Mouse (Mus musculus): ENCODE results near the gene Arhgef11.

DNA sequence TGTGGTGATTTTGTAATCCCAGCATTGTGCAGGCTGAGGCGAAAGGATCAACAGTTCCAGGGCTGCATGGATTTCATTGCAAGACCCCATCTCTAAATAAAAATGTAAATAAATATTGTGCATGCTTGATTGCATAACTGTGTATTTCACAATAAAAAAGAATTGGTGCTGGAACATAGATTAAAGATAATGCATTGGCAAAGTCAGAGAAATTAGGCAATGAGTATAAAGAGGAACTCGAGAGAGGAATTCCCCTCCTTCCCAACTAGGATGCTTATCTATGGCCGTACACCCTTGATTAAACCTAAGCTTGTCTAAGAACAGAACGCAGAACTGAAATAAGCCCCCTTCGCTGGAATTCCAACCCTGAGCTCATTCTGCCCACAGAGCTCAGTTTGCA lies 167.8 kb downstream of the Arhgef11 start:
- TF ChIP-seq CTCF (IDR thresholded peaks at IDR 0.05; ENCODE audit: low read depth) (no peak), EP300 (IDR thresholded peaks at IDR 0.05; ENCODE audit: low read depth) (no peak)
